Mouse (Mus musculus) hindbrain, embryonic 11.5 days (tissue): ENCODE results near the gene Mus81. TPM values are rescaled to one million over a fixed set of nuclear protein-coding genes. Genes with fewer than 3 reads are reported as not detected.

Source experiments
- ATAC-seq: fragments of 200-750 bp; cut with Nextera tagmentation; 2 replicates; pipeline ENCODE4 v1.8.0; 2017; ENCODE audit warnings: mild to moderate bottlenecking, moderate TSS enrichment, moderate library complexity; ENCODE audit not compliant: low FRiP score
- DNase-seq: peaks from one replicate; pipeline ENCODE4 v3.0.0-alpha.2; 2015; ENCODE audit warnings: low spot score
- H3K27ac ChIP-seq: fragments of 300-500 bp; sonication (generic); 2 replicates; pipeline ENCODE4 v1.5.1; 2014; ENCODE audit warnings: mild to moderate bottlenecking, low read depth, low read length
- H3K27me3 ChIP-seq: fragments of 300-500 bp; sonication (generic); 2 replicates; pipeline ENCODE4 v1.6.1; 2014; ENCODE audit warnings: mild to moderate bottlenecking, low read length, moderate library complexity, mixed read lengths; ENCODE audit not compliant: control insufficient read depth, insufficient read depth
- H3K36me3 ChIP-seq: fragments of 300-500 bp; sonication (generic); 2 replicates; pipeline ENCODE4 v1.6.1; 2014; ENCODE audit warnings: mild to moderate bottlenecking, low read length, moderate library complexity, mixed read lengths; ENCODE audit not compliant: control insufficient read depth, insufficient read depth
- H3K4me1 ChIP-seq: fragments of 300-500 bp; sonication (generic); replicated peaks from 2 replicates; pipeline ENCODE4 v1.6.1; 2014; ENCODE audit warnings: low read length, mixed read lengths; ENCODE audit not compliant: control insufficient read depth, insufficient read depth
- H3K4me2 ChIP-seq: fragments of 300-500 bp; sonication (generic); replicated peaks from 2 replicates; pipeline ENCODE4 v1.6.1; 2014; ENCODE audit warnings: mild to moderate bottlenecking, low read depth, low read length
- H3K4me3 ChIP-seq: fragments of 300-500 bp; sonication (generic); 2 replicates; pipeline ENCODE4 v1.5.1; 2014; ENCODE audit warnings: low read depth, low read length
- H3K9ac ChIP-seq: fragments of 300-500 bp; sonication (generic); 2 replicates; pipeline ENCODE4 v1.6.1; 2014; ENCODE audit warnings: low read depth, low read length
- H3K9me3 ChIP-seq: fragments of 300-500 bp; sonication (generic); 2 replicates; pipeline ENCODE4 v1.6.1; 2016; ENCODE audit warnings: low read length; ENCODE audit not compliant: control insufficient read depth
- WGBS: fragments of 180-500 bp; shearing (Covaris S2); extraction: QIAGEN DNeasy Blood & Tissue Kit; methylation state at CpG from one replicate; pipeline ENCODE4 v1.1.7; 2014; 5-methylcytosine and 5-hydroxymethylcytosine counted together
- polyA plus RNA-seq: library from polyadenylated mRNA; unstranded; fragments of >200 nt; fragmentation: Nextera tagmentation; extraction: Ambion mirVana; gene quantifications from 2 replicates; pipeline ENCODE4 v1.2.1, GENCODE M21; 2014

Mus81 gene
- polyA plus RNA-seq, 1 experiment from 2014 or later: 44.3 TPM

GRCm38 (mm10) chr19:5448354-5449150, 39.6 kb downstream of the Mus81 start:
- no peaks in the 10 kb centered on the region; the same call in 1 of the 2 replicates for H3K4me1 ChIP-seq
- H3K4me3 ChIP-seq: peak overlapping the region; percentile 52; the same call in 1 of the 2 replicates
- ATAC-seq (no peak), DNase-seq (peak; percentile 51)
- no peaks in the 10 kb centered on the region for H3K9me3 ChIP-seq
- 9% methylated on average over 36 of the region's 36 CpGs for WGBS
- no peaks in the 10 kb centered on the region for H3K36me3 ChIP-seq
- no peak overlapping the region for H3K9ac ChIP-seq
- no peak overlapping the region for H3K27ac ChIP-seq
- peaks cover 46% of the 10 kb centered on the region for H3K27me3 ChIP-seq
- peak overlapping the region; percentile 82; the same call in 1 of the 2 replicates for H3K4me2 ChIP-seq

GRCm38 (mm10) chr19:5447515-5448353, 40.5 kb downstream of the Mus81 start, which contains the start of gene Fosl1:
Fosl1 (plus strand) TSS chr19:5447547.
- no peaks in the 10 kb centered on the region for H3K9me3 ChIP-seq
- no peaks in the 10 kb centered on the region; the same call in 1 of the 2 replicates for H3K4me1 ChIP-seq
- WGBS: under 1% methylated on average over 70 of the region's 70 CpGs
- no peak within 1 kb of the TSS for H3K27ac ChIP-seq
- DNase-seq (peak; percentile 74), ATAC-seq (peak; percentile 51; the same call in 1 of the 2 replicates)
- H3K36me3 ChIP-seq: no peaks in the 10 kb centered on the region
- H3K4me3 ChIP-seq: peak within 1 kb of the TSS; percentile 52
- peaks cover 46% of the 10 kb centered on the region for H3K27me3 ChIP-seq
- peak within 1 kb of the TSS; percentile 82 for H3K4me2 ChIP-seq
- peak within 1 kb of the TSS; percentile 36; the same call in 1 of the 2 replicates for H3K9ac ChIP-seq

GRCm38 (mm10) chr19:5445747-5446146, 42.5 kb downstream of the Mus81 start:
- no peaks in the 10 kb centered on the region; the same call in 1 of the 2 replicates for H3K4me1 ChIP-seq
- DNase-seq (no peak), ATAC-seq (no peak)
- H3K4me2 ChIP-seq: no peak overlapping the region
- H3K27me3 ChIP-seq: peaks cover 46% of the 10 kb centered on the region
- no peak overlapping the region for H3K9ac ChIP-seq
- no peak overlapping the region for H3K27ac ChIP-seq
- WGBS: 88% methylated on average over 5 of the region's 5 CpGs
- H3K9me3 ChIP-seq: no peaks in the 10 kb centered on the region
- no peaks in the 10 kb centered on the region for H3K36me3 ChIP-seq
- no peak overlapping the region for H3K4me3 ChIP-seq

- Histone ChIP-seq H3K9me3 (no peaks in the 10 kb centered on the region; the same call in 1 of the 2 replicates), H3K27ac (no peak overlapping the region), H3K9ac (no peak overlapping the region), H3K4me3 (no peak overlapping the region), H3K4me1 (no peaks in the 10 kb centered on the region; the same call in 1 of the 2 replicates), H3K27me3 (peaks cover 41% of the 10 kb centered on the region), H3K36me3 (no peaks in the 10 kb centered on the region), H3K4me2 (no peak overlapping the region)
- ATAC-seq (no peak), DNase-seq (no peak)
- 30% methylated on average over 7 of the region's 7 CpGs for WGBS
Measured at GRCm38 (mm10) chr19:5444954-5445353, 43.2 kb downstream of the Mus81 start.

- Histone ChIP-seq H3K9me3 (no peaks in the 10 kb centered on the region; the same call in 1 of the 2 replicates), H3K27me3 (peaks cover 36% of the 10 kb centered on the region), H3K27ac (no peak overlapping the region), H3K4me1 (no peaks in the 10 kb centered on the region; the same call in 1 of the 2 replicates), H3K9ac (no peak overlapping the region), H3K4me2 (no peak overlapping the region), H3K4me3 (no peak overlapping the region), H3K36me3 (no peaks in the 10 kb centered on the region)
- DNase-seq (no peak), ATAC-seq (no peak)
- WGBS: 67% methylated on average over 9 of the region's 9 CpGs
Measured at GRCm38 (mm10) chr19:5444371-5444908, 43.8 kb downstream of the Mus81 start.

GRCm38 (mm10) chr19:5433951-5434350, 54.3 kb downstream of the Mus81 start:
- Histone ChIP-seq H3K36me3 (no peaks in the 10 kb centered on the region), H3K9ac (0 out of 2 replicates have a peak overlapping the region, but pooled peaks have one; percentile 12), H3K27me3 (no peaks in the 10 kb centered on the region), H3K9me3 (no peaks in the 10 kb centered on the region), H3K4me3 (no peak overlapping the region), H3K4me2 (peak overlapping the region; percentile 27; the same call in 1 of the 2 replicates), H3K27ac (no peak overlapping the region), H3K4me1 (no peaks in the 10 kb centered on the region)
- DNase-seq: no peak
- no peak for ATAC-seq
- WGBS: 67% methylated on average over 7 of the region's 7 CpGs

- H3K4me1 ChIP-seq: no peaks in the 10 kb centered on the region
- 18% methylated on average over 16 of the region's 16 CpGs for WGBS
- ATAC-seq: no peak
- peak; percentile 51 for DNase-seq
- peak overlapping the region; percentile 27; the same call in 1 of the 2 replicates for H3K4me2 ChIP-seq
- H3K9ac ChIP-seq: 0 out of 2 replicates have a peak overlapping the region, but pooled peaks have one; percentile 12
- no peaks in the 10 kb centered on the region for H3K27me3 ChIP-seq
- no peaks in the 10 kb centered on the region for H3K36me3 ChIP-seq
- no peak overlapping the region for H3K4me3 ChIP-seq
- H3K27ac ChIP-seq: no peak overlapping the region; the same call in 1 of the 2 replicates
- no peaks in the 10 kb centered on the region for H3K9me3 ChIP-seq
Measured at GRCm38 (mm10) chr19:5432992-5433852, 55.0 kb downstream of the Mus81 start.
